Mouse (Mus musculus) lung, postnatal 0 days (tissue): ENCODE measurements around the gene Adgrl2. TPM values are rescaled to one million over a fixed set of nuclear protein-coding genes. Genes with fewer than 3 reads are reported as not detected.

ENCODE experiments used
- ATAC-seq: fragments of 200-750 bp; cut with Nextera tagmentation; 2 replicates; pipeline ENCODE4 v1.8.0; 2017; ENCODE audit warnings: moderate library complexity
- DNase-seq: peaks from one replicate; pipeline ENCODE4 v3.0.0-alpha.2; 2016; ENCODE audit warnings: low spot score
- H3K27ac ChIP-seq: fragments of 300-500 bp; sonication (generic); 2 replicates; pipeline ENCODE4 v1.5.1; 2014; ENCODE audit warnings: antibody characterized with exemption, mild to moderate bottlenecking, low read length, mixed read lengths
- H3K27me3 ChIP-seq: fragments of 300-500 bp; sonication (generic); replicated peaks from 2 replicates; pipeline ENCODE4 v1.6.1; 2014; ENCODE audit warnings: low read length, mixed read lengths; ENCODE audit not compliant: insufficient read depth
- H3K36me3 ChIP-seq: fragments of 300-500 bp; sonication (generic); 2 replicates; pipeline ENCODE4 v1.6.1; 2014; ENCODE audit warnings: low read length, mixed read lengths; ENCODE audit not compliant: insufficient read depth
- H3K4me1 ChIP-seq: fragments of 300-500 bp; sonication (generic); 2 replicates; pipeline ENCODE4 v1.6.1; 2014; ENCODE audit warnings: antibody characterized with exemption, low read depth, low read length, mixed read lengths; ENCODE audit not compliant: insufficient read depth
- H3K4me2 ChIP-seq: fragments of 300-500 bp; sonication (generic); replicated peaks from 2 replicates; pipeline ENCODE4 v1.6.1; 2014; ENCODE audit warnings: low read depth, mild to moderate bottlenecking, low read length, moderate library complexity, mixed read lengths
- H3K4me3 ChIP-seq: fragments of 300-500 bp; sonication (generic); 2 replicates; pipeline ENCODE4 v1.5.1; 2014; ENCODE audit warnings: low read depth, low read length
- H3K9ac ChIP-seq: fragments of 300-500 bp; sonication (generic); replicated peaks from 2 replicates; pipeline ENCODE4 v1.6.1; 2014; ENCODE audit warnings: low read depth, mild to moderate bottlenecking
- H3K9me3 ChIP-seq: fragments of 300-500 bp; sonication (generic); 2 replicates; pipeline ENCODE4 v1.6.1; 2016; ENCODE audit warnings: low read length, mixed read lengths
- CTCF ChIP-seq: IDR thresholded peaks from 2 replicates; pipeline ENCODE4 v1.5.1; 2016; ENCODE audit warnings: antibody characterized with exemption, mild to moderate bottlenecking
- EP300 ChIP-seq: IDR thresholded peaks from 2 replicates; pipeline ENCODE4 v1.6.1; 2016; ENCODE audit warnings: antibody characterized with exemption, mild to moderate bottlenecking, control low read depth
- WGBS: fragments of 180-500 bp; shearing (Covaris S2); extraction: QIAGEN DNeasy Blood & Tissue Kit; methylation state at CpG from one replicate; pipeline ENCODE4 v1.1.7; 2014; 5-methylcytosine and 5-hydroxymethylcytosine counted together
- polyA plus RNA-seq: library from polyadenylated mRNA; unstranded; fragments of >200 nt; fragmentation: Nextera tagmentation; extraction: Ambion mirVana; gene quantifications from 2 replicates; pipeline ENCODE4 v1.2.1, GENCODE M21; 2015

Gene Adgrl2
- polyA plus RNA-seq, 1 experiment from 2014 or later = 46.3 TPM

DNA sequence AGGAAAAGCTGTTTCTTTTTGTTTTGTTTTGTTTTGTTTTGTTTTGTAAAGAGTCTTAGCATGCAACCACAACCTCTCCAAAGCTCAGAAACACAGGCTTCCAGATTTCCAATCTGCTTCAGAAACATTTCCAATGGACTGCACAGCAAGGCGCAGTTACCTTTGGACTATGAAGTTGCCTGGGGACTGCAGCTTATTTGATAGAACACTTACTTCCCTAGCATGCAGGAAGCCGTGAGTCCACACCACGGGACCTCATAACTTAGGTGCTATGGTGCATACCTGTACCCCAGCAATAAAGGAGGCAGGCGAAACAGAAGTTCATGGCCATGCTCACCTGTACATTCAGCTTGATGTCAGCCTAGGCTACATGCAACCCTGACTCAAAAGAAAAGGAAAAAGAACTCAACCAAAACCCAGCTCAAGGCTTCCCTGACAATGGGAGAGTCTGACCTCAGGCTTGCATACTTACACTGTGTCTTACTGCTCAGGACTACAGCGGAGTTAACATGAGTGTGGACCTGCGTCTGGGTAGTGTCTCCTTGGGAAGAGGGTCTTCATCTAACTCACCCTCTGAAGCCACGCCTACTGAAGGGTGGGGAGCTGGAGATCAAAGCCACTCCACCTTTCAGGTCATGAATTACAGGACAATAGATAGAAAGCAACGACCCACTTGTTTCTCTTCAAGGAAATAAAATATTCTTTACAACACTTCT is 91.7 kb downstream of the Adgrl2 start:
- no peaks in the 10 kb centered on the region for H3K36me3 ChIP-seq
- no peak overlapping the region for H3K4me2 ChIP-seq
- H3K4me1 ChIP-seq = peaks cover 7% of the 10 kb centered on the region; the same call in 1 of the 2 replicates
- no peak overlapping the region for H3K9ac ChIP-seq
- ATAC-seq (no peak), DNase-seq (no peak)
- no peak overlapping the region for H3K27ac ChIP-seq
- WGBS = 73% methylated on average over 8 of the region's 8 CpGs
- no peaks in the 10 kb centered on the region for H3K9me3 ChIP-seq
- no peak overlapping the region for H3K4me3 ChIP-seq
- no peaks in the 10 kb centered on the region for H3K27me3 ChIP-seq
- TF ChIP-seq EP300 (no peak), CTCF (no peak)

DNA sequence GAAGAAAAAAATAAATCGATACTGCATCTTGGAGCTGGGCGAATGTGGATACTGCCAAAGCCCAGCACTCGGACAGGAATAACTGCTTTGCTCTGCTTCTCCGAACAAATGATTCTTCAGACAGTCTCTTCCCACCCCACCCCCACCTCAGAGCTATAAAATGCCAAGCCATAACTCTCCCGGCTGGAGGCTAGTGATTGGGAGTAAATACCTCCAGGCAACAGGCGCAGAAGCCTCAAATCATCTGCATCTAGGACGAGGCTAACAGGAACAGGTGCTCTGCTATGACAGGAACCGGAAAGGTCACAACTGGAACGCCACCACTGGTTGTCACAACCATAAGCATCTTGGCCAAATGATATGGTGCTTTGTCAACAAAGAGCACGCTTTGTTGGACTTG is 94.1 kb downstream of the Adgrl2 start:
- Histone ChIP-seq H3K9me3 (no peaks in the 10 kb centered on the region), H3K4me2 (no peak overlapping the region), H3K27me3 (no peaks in the 10 kb centered on the region), H3K4me1 (peaks cover 7% of the 10 kb centered on the region; the same call in 1 of the 2 replicates), H3K27ac (no peak overlapping the region), H3K4me3 (no peak overlapping the region), H3K36me3 (no peaks in the 10 kb centered on the region), H3K9ac (no peak overlapping the region)
- TF ChIP-seq EP300 = no peak
- no peak for TF ChIP-seq CTCF
- DNase-seq (no peak), ATAC-seq (no peak)
- 78% methylated on average over 10 of the region's 10 CpGs for WGBS

DNA sequence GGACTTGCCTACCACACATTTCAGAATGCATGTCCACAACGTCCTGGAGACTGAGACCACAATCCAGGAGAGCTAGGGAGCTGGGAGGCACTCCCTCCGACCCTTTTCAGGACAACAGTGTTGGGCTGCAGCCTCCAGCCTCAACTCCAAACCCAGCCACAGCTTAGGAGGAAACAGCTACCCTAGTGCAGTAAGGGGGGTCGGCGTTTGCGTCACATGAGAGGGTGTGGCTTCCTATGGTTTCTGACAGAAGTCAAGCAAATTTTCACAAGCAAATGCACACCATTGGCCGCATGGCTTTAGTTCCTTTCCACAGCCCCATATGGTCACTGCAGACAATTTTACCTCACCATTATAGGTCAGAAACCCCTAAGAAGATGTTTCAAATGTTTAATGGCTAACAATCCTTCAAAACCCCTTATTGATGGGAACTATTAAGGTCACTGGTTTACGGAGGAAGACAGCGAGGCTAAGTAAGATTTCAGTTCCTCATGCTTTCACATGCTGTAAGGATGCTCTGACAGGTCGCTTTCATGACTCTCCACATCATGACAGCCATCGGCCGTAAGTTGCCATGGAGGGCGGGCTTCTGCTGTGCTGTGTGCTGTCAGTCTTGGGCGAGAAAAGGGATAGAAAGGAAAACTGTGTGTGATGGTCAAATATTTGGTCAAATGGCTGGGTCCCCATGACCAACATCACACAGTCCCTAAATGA is 94.8 kb downstream of the Adgrl2 start:
- H3K27me3 ChIP-seq = no peaks in the 10 kb centered on the region
- H3K9me3 ChIP-seq = no peaks in the 10 kb centered on the region
- TF ChIP-seq EP300 (no peak), CTCF (no peak)
- WGBS = 74% methylated on average over 13 of the region's 13 CpGs
- no peak overlapping the region for H3K4me2 ChIP-seq
- no peaks in the 10 kb centered on the region for H3K36me3 ChIP-seq
- no peak overlapping the region for H3K4me3 ChIP-seq
- no peak for DNase-seq
- H3K4me1 ChIP-seq = peaks cover 7% of the 10 kb centered on the region; the same call in 1 of the 2 replicates
- no peak overlapping the region for H3K27ac ChIP-seq
- ATAC-seq = peak; percentile 40; the same call in 1 of the 2 replicates
- H3K9ac ChIP-seq = no peak overlapping the region

DNA sequence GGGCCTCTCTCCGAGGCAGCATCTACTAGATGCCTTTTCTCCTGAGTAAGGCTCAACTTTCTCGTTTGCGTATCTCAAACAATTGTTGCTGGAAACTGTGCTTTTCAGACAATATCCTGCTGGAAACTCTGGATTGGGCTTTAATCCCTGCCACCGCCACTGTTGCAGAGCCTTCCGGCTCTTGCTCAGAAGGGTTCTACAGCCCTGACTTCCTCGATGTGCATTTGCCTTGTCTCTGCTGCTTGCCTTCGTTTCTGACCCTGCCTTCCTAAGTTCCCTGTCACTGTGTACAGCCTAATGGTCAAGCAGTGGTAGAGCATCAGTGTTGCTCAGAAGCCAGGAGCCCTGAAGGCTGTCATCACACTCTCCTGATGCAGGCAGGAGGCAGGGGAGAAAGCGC is 95.5 kb downstream of the Adgrl2 start:
- Histone ChIP-seq H3K4me3 (no peak overlapping the region), H3K27me3 (no peaks in the 10 kb centered on the region), H3K4me2 (no peak overlapping the region), H3K36me3 (no peaks in the 10 kb centered on the region), H3K9me3 (no peaks in the 10 kb centered on the region), H3K27ac (no peak overlapping the region), H3K4me1 (peaks cover 6% of the 10 kb centered on the region; the same call in 1 of the 2 replicates), H3K9ac (no peak overlapping the region)
- ATAC-seq (no peak), DNase-seq (no peak)
- WGBS = 77% methylated on average over 8 of the region's 8 CpGs
- TF ChIP-seq EP300 (no peak), CTCF (no peak)

DNA sequence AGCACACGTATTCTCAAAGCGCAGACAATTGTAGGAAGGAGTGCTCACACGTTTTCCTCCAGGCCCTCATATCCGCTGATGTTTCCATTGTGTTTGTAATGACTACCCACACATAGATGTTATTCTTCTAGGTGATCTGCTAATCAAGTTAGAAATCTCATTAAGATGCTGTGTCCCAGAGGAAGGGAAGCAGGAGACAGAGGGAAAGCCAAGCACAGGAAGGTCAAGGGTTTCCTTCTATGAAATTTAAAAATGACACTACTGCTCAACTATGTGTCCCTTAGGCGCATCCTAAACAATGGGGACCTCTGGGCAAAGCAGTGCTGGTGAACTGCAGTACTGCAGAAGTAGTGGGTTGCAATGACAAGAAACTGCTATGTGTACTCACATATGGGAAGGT is 102.5 kb downstream of the Adgrl2 start:
- Histone ChIP-seq H3K36me3 (no peaks in the 10 kb centered on the region), H3K4me2 (no peak overlapping the region), H3K27me3 (no peaks in the 10 kb centered on the region), H3K9ac (no peak overlapping the region), H3K4me3 (no peak overlapping the region), H3K4me1 (no peaks in the 10 kb centered on the region; the same call in 1 of the 2 replicates), H3K9me3 (no peaks in the 10 kb centered on the region), H3K27ac (no peak overlapping the region)
- DNase-seq = peak; percentile 35
- 75% methylated on average over 5 of the region's 5 CpGs for WGBS
- peak; percentile 68 for ATAC-seq
- TF ChIP-seq EP300 (peak; percentile 48), CTCF (peak; percentile 14; the same call in 1 of the 2 replicates)

DNA sequence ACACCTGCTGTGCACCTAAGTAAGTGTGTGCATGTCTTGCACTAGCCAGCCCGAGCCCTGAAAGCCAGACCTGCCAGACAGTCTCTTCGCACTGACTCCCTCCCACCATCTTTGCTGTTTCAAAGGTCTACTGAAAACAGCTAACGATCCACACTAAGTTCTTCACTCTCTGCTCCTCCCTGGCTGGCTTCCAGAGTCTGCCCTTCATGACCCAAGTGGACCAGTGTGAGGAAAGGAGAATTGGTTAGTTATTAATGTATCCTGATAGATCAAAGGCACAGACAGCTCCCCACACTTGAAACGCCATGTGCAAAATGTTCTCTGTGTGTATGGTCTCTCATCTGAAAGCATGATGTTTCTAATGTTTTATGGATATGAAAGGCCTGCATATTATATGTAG is 103.4 kb downstream of the Adgrl2 start:
- H3K4me2 ChIP-seq = no peak overlapping the region
- no peak overlapping the region for H3K27ac ChIP-seq
- no peaks in the 10 kb centered on the region for H3K27me3 ChIP-seq
- no peak overlapping the region for H3K9ac ChIP-seq
- ATAC-seq (no peak), DNase-seq (no peak)
- TF ChIP-seq CTCF (no peak), EP300 (no peak)
- no peaks in the 10 kb centered on the region; the same call in 1 of the 2 replicates for H3K4me1 ChIP-seq
- H3K36me3 ChIP-seq = no peaks in the 10 kb centered on the region
- H3K4me3 ChIP-seq = no peak overlapping the region
- H3K9me3 ChIP-seq = no peaks in the 10 kb centered on the region
- 61% methylated on average over 4 of the region's 4 CpGs for WGBS
